Mouse (Mus musculus): Measurements from ENCODE around the gene Mpc2. TPM values are rescaled to one million over a fixed set of nuclear protein-coding genes. Genes with fewer than 3 reads are reported as not detected.

The Mpc2 gene
- 155 and 169 TPM in 2 replicates for polyA plus RNA-seq (2014; fragmentation: Nextera tagmentation; extraction: Ambion mirVana)

DNA sequence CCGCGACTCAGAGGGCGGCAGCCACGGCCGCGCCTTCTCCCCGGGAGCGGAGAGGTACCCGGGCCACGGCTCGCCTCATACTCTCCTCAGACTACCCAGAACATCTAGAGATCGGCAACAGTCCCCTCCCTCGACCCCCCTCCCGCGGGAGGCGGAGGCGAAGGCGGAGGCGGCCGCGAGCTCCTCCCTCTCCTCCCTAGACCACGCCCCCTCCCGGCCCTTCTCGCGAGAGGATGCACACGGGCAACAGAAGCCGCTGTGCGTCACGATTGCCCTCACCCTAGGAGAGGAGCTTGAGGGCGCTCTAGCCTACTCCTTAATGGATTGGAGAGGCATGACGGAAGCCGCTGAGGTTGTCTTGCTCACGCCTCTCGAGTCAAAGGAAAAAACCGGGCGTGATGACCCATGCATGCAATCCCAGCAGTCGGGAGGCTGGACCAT, at the start of gene Mpc2, which contains the start of gene Dcaf6:
Gene Mpc2, plus strand, starts transcription at position 278 of the 441 bp plus-strand sequence.
Gene Dcaf6, minus strand, starts transcription at position 116 of the 441 bp plus-strand sequence.
- WGBS: under 1% methylated on average over 21 of the region's 37 CpGs

DNA sequence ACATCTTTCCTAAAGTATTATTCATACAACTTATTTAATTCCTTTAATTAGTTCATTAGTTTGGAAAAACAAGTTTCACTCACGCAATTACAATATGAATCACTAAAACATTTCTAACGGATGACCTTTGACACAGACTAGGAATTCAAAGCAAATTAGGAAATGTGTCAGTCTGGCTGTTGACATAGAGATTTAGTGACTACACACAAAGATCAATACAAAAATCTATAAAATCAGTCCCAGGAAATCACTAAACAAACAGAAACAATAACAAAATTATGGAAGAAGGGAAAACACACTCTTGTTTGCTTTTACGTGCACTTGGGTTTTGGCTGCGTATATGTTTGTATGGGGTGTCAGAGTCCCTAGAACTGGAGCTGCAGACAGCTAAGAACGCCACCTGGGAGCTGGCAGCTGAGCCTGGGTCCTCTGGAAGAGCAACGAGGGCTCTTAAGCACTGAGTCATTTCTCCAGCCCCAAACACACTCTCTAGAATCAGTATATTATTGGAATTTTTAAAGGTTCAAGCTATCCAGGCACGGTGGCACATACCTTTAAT, 39.0 kb upstream of the Mpc2 start:
- 0 out of 2 replicates have a peak, but pooled peaks cover 6% of the 10 kb centered on the region for H3K36me3 ChIP-seq (ENCODE audit: control insufficient read depth, insufficient read depth, low read length)
- no peaks in the 10 kb centered on the region for H3K4me1 ChIP-seq (ENCODE audit: control insufficient read depth, insufficient read depth, low read length)
- no peak overlapping the region for H3K4me2 ChIP-seq (ENCODE audit: low read depth, low read length)
- no peak overlapping the region for H3K9ac ChIP-seq (ENCODE audit: low read depth, low read length)
- WGBS: 75% methylated on average over 7 of the region's 7 CpGs
- no peak for DNase-seq (ENCODE audit: low spot score)
- no peak overlapping the region for H3K4me3 ChIP-seq (ENCODE audit: low read depth, low read length)
- ATAC-seq (ENCODE audit: low read depth): no peak
- H3K9me3 ChIP-seq (ENCODE audit: control insufficient read depth, low read length): no peaks in the 10 kb centered on the region
- no peaks in the 10 kb centered on the region for H3K27me3 ChIP-seq (replicated peaks; ENCODE audit: control insufficient read depth, insufficient read depth, low read length)
- H3K27ac ChIP-seq (replicated peaks; ENCODE audit: low read depth, low read length): no peak overlapping the region

More for the DNA sequence above, at the start of gene Mpc2, which contains the start of gene Dcaf6:
- peak within 1 kb of the TSS; percentile 82 for H3K4me2 ChIP-seq (ENCODE audit: low read depth, low read length)
- H3K4me3 ChIP-seq (ENCODE audit: low read depth, low read length): peak within 1 kb of the TSS; percentile 97
- no peaks in the 10 kb centered on the region for H3K9me3 ChIP-seq (ENCODE audit: control insufficient read depth, low read length)
- H3K36me3 ChIP-seq (ENCODE audit: control insufficient read depth, insufficient read depth, low read length): no peaks in the 10 kb centered on the region
- peak; percentile 99 for DNase-seq (ENCODE audit: low spot score)
- ATAC-seq (ENCODE audit: low read depth): peak; percentile 93
- peak within 1 kb of the TSS; percentile 85 for H3K9ac ChIP-seq (ENCODE audit: low read depth, low read length)
- peak within 1 kb of the TSS; percentile 95 for H3K27ac ChIP-seq (replicated peaks; ENCODE audit: low read depth, low read length)
- no peaks in the 10 kb centered on the region for H3K27me3 ChIP-seq (replicated peaks; ENCODE audit: control insufficient read depth, insufficient read depth, low read length)
- H3K4me1 ChIP-seq (ENCODE audit: control insufficient read depth, insufficient read depth, low read length): peaks cover 11% of the 10 kb centered on the region

DNA sequence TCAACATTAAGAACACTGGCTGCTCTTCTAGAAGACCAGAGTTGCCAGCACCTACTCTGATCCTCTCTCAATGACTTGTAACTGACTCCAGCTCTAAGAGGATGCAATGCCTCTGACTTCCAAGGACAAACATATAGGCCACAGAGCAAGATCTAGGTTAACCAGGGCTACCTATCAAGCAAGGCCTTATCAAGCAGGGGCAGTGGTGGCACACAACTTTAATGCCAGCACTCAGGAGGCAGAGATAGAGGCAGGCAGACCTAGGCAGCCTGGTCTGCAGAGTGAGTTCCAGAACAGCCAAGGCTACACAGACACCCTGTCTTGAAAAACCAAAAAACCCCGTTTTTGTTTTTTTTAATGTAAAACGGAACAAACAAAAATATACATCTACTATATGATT, 34.2 kb upstream of the Mpc2 start:
- 90% methylated on average over 2 of the region's 2 CpGs for WGBS
- no peak for ATAC-seq (ENCODE audit: low read depth)

DNA sequence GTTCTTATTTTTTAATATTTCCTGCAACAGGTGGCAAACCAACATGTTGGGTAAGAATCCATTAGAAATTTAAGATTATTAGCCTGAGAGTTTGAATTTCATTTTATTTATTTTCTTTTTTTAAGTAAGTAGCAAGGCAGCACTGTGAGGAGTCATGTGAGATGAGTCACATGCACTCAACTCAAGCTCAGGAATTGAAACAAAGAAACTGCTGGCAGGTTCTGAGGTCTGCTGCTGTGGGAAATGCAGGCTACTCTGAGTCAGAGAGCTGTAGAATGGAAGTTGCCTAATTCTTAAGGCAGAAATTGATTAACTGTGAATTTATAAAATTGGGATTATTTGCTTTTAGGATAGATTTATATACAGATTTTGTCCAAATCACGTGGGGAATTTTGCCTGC, 27.6 kb upstream of the Mpc2 start:
- Histone ChIP-seq H3K9ac (ENCODE audit: low read depth, low read length) (no peak overlapping the region), H3K4me3 (ENCODE audit: low read depth, low read length) (no peak overlapping the region), H3K9me3 (ENCODE audit: control insufficient read depth, low read length) (peaks cover 10% of the 10 kb centered on the region; the same call in 1 of the 2 replicates), H3K4me1 (ENCODE audit: control insufficient read depth, insufficient read depth, low read length) (no peaks in the 10 kb centered on the region), H3K27ac (replicated peaks; ENCODE audit: low read depth, low read length) (no peak overlapping the region), H3K27me3 (replicated peaks; ENCODE audit: control insufficient read depth, insufficient read depth, low read length) (no peaks in the 10 kb centered on the region), H3K36me3 (ENCODE audit: control insufficient read depth, insufficient read depth, low read length) (no peaks in the 10 kb centered on the region), H3K4me2 (ENCODE audit: low read depth, low read length) (no peak overlapping the region)
- ATAC-seq (ENCODE audit: low read depth) (no peak), DNase-seq (ENCODE audit: low spot score) (no peak)
- 85% methylated on average over 1 of the region's 1 CpGs for WGBS

More for the DNA sequence above, 34.2 kb upstream of the Mpc2 start:
- Histone ChIP-seq H3K27ac (replicated peaks; ENCODE audit: low read depth, low read length) (no peak overlapping the region), H3K9ac (ENCODE audit: low read depth, low read length) (no peak overlapping the region), H3K4me1 (ENCODE audit: control insufficient read depth, insufficient read depth, low read length) (no peaks in the 10 kb centered on the region), H3K4me3 (ENCODE audit: low read depth, low read length) (no peak overlapping the region), H3K9me3 (ENCODE audit: control insufficient read depth, low read length) (no peaks in the 10 kb centered on the region), H3K36me3 (ENCODE audit: control insufficient read depth, insufficient read depth, low read length) (0 out of 2 replicates have a peak, but pooled peaks cover 5% of the 10 kb centered on the region), H3K27me3 (replicated peaks; ENCODE audit: control insufficient read depth, insufficient read depth, low read length) (no peaks in the 10 kb centered on the region), H3K4me2 (ENCODE audit: low read depth, low read length) (no peak overlapping the region)
- no peak for DNase-seq (ENCODE audit: low spot score)

DNA sequence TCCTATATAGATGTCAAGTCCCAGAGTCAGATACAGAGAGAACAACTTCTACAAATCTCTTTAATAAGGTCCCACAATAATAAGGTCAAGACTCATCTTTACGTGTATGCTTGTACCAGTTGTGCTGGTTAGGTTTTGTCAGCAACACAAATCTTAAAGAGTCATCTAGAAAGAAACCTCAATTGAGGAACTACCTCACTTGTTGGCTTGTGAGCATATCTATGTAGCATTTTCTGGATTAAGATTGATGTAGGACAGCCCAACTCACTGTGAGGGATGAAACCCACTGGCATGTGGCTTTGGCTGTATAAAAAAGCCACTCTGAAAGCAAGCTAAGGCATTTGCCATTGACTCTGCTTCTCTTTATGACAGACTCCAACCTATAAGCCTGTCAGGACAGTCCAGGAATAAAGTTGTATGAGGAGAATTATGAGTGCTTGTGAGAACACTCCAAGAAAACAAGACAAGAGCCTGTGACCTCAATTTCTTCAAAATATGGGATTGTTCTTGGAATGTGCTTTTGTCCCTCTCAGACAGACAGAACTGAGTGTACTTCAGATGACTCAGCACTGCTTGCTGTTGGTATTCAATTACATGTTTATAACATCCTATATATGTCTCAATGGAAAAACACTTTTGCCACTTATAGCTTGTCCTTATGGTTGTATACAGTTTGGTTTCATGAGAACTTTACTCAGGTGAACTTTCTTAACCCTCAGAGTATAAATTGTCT, 22.0 kb upstream of the Mpc2 start:
- 97% methylated on average over 1 of the region's 1 CpGs for WGBS
- Histone ChIP-seq H3K27ac (replicated peaks; ENCODE audit: low read depth, low read length) (no peak overlapping the region), H3K4me2 (ENCODE audit: low read depth, low read length) (no peak overlapping the region), H3K4me1 (ENCODE audit: control insufficient read depth, insufficient read depth, low read length) (no peaks in the 10 kb centered on the region), H3K9ac (ENCODE audit: low read depth, low read length) (no peak overlapping the region), H3K27me3 (replicated peaks; ENCODE audit: control insufficient read depth, insufficient read depth, low read length) (no peaks in the 10 kb centered on the region), H3K36me3 (ENCODE audit: control insufficient read depth, insufficient read depth, low read length) (no peaks in the 10 kb centered on the region), H3K9me3 (ENCODE audit: control insufficient read depth, low read length) (peaks cover 10% of the 10 kb centered on the region; the same call in 1 of the 2 replicates), H3K4me3 (ENCODE audit: low read depth, low read length) (no peak overlapping the region)
- ATAC-seq (ENCODE audit: low read depth) (no peak), DNase-seq (ENCODE audit: low spot score) (no peak)

DNA sequence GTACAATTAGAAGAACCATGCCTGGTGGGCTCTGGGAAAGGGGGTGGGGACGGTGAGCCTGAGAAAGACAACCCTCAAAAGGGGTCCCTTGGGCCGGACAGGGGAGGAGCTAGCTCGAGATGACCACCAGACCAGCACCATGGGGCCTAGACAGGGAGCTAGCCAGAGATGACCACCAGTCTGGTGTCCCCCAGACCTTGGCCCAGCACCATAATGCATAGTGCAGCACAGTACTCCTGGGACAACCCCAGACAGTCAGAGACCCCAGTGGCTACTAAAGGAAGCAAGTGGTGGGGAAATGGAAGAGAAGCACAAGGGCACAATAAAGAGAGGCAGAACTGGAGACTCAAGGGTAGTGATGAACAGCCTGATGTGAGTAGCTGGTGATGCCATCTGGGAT, 19.6 kb upstream of the Mpc2 start:
- no peak for ATAC-seq (ENCODE audit: low read depth)
- Histone ChIP-seq H3K4me3 (ENCODE audit: low read depth, low read length) (no peak overlapping the region), H3K27ac (replicated peaks; ENCODE audit: low read depth, low read length) (no peak overlapping the region), H3K9me3 (ENCODE audit: control insufficient read depth, low read length) (peaks cover 6% of the 10 kb centered on the region; the same call in 1 of the 2 replicates), H3K4me2 (ENCODE audit: low read depth, low read length) (no peak overlapping the region), H3K36me3 (ENCODE audit: control insufficient read depth, insufficient read depth, low read length) (no peaks in the 10 kb centered on the region), H3K27me3 (replicated peaks; ENCODE audit: control insufficient read depth, insufficient read depth, low read length) (no peaks in the 10 kb centered on the region), H3K4me1 (ENCODE audit: control insufficient read depth, insufficient read depth, low read length) (no peaks in the 10 kb centered on the region), H3K9ac (ENCODE audit: low read depth, low read length) (no peak overlapping the region)
- no peak for DNase-seq (ENCODE audit: low spot score)
- 46% methylated on average over 3 of the region's 3 CpGs for WGBS

DNA sequence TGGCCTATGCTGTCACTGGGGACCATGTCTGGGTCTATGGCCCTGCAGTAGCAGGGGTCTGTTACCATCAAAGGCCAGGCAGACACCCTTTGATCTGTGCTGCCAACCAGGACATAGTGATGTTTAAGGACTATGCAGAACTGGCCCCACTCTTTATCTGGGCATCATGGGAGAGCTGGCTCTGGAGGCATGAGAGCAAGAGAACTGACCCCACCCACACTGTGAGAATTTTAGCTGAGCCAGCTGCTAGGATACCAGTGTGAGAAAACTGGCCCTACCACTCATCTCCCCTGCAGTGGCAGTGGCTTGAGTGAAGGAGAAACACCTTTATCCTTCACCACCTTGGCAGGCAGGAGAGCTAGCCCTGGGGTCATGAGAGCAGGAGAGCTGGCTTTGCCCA, 19.2 kb upstream of the Mpc2 start:
- no peak for ATAC-seq (ENCODE audit: low read depth)

DNA sequence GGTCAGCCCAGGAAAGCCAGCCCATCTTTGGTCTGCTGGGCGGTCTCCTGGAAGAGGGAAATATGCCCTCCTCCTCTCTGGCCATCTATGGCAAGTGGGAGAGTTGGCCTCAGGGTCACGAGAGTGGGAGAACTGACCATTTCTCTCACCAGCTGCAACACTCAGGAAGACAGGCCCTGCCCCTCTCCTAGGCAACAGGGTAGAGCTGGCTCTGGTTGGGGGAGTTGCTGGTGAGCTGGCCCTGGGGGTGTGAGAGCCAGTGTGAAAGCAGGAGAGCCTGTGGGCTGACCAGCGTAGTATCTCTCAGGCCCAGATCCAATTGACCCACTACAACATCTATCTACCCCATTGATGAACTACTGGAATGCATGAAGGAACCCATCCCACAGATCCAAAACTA, 18.7 kb upstream of the Mpc2 start:
- no peak overlapping the region for H3K4me2 ChIP-seq (ENCODE audit: low read depth, low read length)
- H3K9ac ChIP-seq (ENCODE audit: low read depth, low read length): no peak overlapping the region
- no peaks in the 10 kb centered on the region for H3K36me3 ChIP-seq (ENCODE audit: control insufficient read depth, insufficient read depth, low read length)
- WGBS: 73% methylated on average over 3 of the region's 3 CpGs
- no peaks in the 10 kb centered on the region for H3K27me3 ChIP-seq (replicated peaks; ENCODE audit: control insufficient read depth, insufficient read depth, low read length)
- H3K4me1 ChIP-seq (ENCODE audit: control insufficient read depth, insufficient read depth, low read length): no peaks in the 10 kb centered on the region
- no peak overlapping the region for H3K4me3 ChIP-seq (ENCODE audit: low read depth, low read length)
- H3K9me3 ChIP-seq (ENCODE audit: control insufficient read depth, low read length): no peaks in the 10 kb centered on the region
- DNase-seq (ENCODE audit: low spot score) (no peak), ATAC-seq (ENCODE audit: low read depth) (no peak)
- no peak overlapping the region for H3K27ac ChIP-seq (replicated peaks; ENCODE audit: low read depth, low read length)

More for the DNA sequence above, 19.2 kb upstream of the Mpc2 start:
- Histone ChIP-seq H3K36me3 (ENCODE audit: control insufficient read depth, insufficient read depth, low read length) (no peaks in the 10 kb centered on the region), H3K4me1 (ENCODE audit: control insufficient read depth, insufficient read depth, low read length) (no peaks in the 10 kb centered on the region), H3K27me3 (replicated peaks; ENCODE audit: control insufficient read depth, insufficient read depth, low read length) (no peaks in the 10 kb centered on the region), H3K9me3 (ENCODE audit: control insufficient read depth, low read length) (peaks cover 2% of the 10 kb centered on the region; the same call in 1 of the 2 replicates), H3K9ac (ENCODE audit: low read depth, low read length) (no peak overlapping the region), H3K4me3 (ENCODE audit: low read depth, low read length) (no peak overlapping the region), H3K27ac (replicated peaks; ENCODE audit: low read depth, low read length) (no peak overlapping the region), H3K4me2 (ENCODE audit: low read depth, low read length) (no peak overlapping the region)
- DNase-seq (ENCODE audit: low spot score): no peak

Data from embryonic facial prominence, embryonic 14.5 days (tissue).